Mouse (Mus musculus) E14TG2a.4 (cell line): ENCODE measurements around the gene Ctnnd2.

Experiments used
- CTCF ChIP-seq: conservative IDR thresholded peaks from 2 replicates; pipeline ENCODE4 v1.5.1; 2014; ENCODE audit warnings: low read length
- NANOG ChIP-seq: IDR thresholded peaks from 2 replicates; pipeline ENCODE4 v1.6.1; 2014; ENCODE audit warnings: borderline replicate concordance, low read length, mixed read lengths
- POU5F1 ChIP-seq: IDR thresholded peaks from 2 replicates; pipeline ENCODE4 v1.6.1; 2014; ENCODE audit warnings: low read length, borderline replicate concordance

GRCm38 (mm10) chr15:30681939-30682338 is 509.5 kb downstream of the Ctnnd2 start:
- no peak for TF ChIP-seq CTCF
- no peak for TF ChIP-seq NANOG
- TF ChIP-seq POU5F1, result no peak
